Mouse (Mus musculus) heart, postnatal 0 days (tissue): Measurements from ENCODE around the gene Gstm1.

Experiments used
- CTCF ChIP-seq: IDR thresholded peaks from 2 replicates; pipeline ENCODE4 v1.5.1; 2016; ENCODE audit warnings: antibody characterized with exemption, control low read depth, low read depth
- EP300 ChIP-seq: IDR thresholded peaks from 2 replicates; pipeline ENCODE4 v1.6.1; 2016; ENCODE audit warnings: antibody characterized with exemption, low read depth

DNA sequence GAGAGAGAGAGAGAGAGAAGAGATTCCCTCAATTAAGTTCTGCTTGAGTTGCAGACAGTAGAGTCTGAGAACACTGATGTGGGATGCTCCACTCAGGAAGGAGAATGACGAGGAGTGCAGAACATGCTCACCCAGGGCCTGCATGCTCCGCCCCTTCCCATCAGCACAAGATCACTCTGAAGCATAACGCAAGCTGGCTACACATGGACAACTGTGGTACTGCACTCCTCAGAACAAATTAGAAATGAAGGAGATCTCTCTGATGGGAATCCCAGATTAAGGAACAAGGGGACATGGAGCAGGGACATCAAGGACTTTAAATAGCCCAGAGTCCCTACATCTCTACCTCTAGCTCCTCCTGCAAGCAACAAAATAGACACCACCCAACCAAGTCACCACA lies 36.5 kb downstream of the Gstm1 start:
- TF ChIP-seq EP300, result no peak
- TF ChIP-seq CTCF, result no peak
